Mouse (Mus musculus): Measurements from ENCODE around the gene Kcnk1. TPM values are rescaled to one million over a fixed set of nuclear protein-coding genes. Genes with fewer than 3 reads are reported as not detected.

Gene Kcnk1
- total RNA-seq, 1 experiment, result 28.0 TPM

DNA sequence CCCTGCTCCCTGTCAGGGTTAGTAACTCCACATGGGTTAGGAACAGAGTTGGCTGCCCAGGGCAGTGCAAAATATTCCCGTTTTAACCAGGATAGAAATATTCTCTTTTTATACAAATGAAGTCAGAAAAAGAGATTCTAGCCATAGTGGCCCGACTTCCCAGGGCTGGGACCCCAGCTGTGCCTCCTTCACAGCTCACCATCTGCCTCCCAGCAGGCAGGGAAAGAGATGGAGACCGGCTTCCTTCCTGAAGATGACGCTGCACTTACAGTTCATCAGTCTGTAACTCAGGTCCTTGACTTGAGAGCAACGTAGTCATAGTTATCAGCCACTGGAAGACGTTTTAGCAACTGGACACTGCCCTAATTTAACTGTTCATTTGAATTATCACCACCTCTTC, 14.1 kb upstream of the Kcnk1 start:
- TF ChIP-seq HCFC1 (IDR thresholded peaks at IDR 0.05; ENCODE audit: borderline replicate concordance, insufficient read depth, low read length), result no peak
- no peak for TF ChIP-seq ZC3H11A (IDR thresholded peaks at IDR 0.05; ENCODE audit: borderline replicate concordance, low read depth, low read length)
- TF ChIP-seq MAFK (IDR thresholded peaks at IDR 0.05; ENCODE audit: insufficient read depth, low read depth, low read length), result no peak
- no peak for TF ChIP-seq ZNF384 (IDR thresholded peaks at IDR 0.05; ENCODE audit: low read depth, low read length)
- no peak for TF ChIP-seq CHD2 (IDR thresholded peaks at IDR 0.05; ENCODE audit: low read depth, low read length)
- DNase-seq (ENCODE audit: low read depth, low spot score), result no peak

DNA sequence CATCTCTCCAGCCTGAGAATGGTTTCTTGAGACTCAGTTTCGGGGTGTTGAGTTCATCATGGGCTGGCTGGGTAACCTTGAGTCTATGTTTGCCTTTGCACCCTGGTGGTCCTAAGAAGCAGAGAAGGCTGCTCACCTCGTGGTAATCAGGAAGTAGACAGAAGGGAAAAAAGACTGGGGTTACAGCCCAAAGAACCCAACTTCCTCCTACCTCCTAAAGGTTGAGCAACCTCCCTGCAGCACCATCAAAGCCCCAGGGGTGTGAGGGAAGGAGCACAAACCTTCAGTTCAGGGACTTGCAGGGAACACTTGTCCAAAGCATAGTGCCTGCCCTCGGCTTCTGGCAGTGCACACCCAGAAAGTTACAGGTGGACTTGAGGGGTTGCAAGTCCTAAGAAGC, 11.5 kb upstream of the Kcnk1 start:
- no peak overlapping the region for H3K9ac ChIP-seq (ENCODE audit: insufficient read depth, low read depth, low read length, poor library complexity, severe bottlenecking)
- peaks cover 2 to 5% of the 10 kb centered on the region in 2 experiments; a peak in 1 of 4 replicates for H3K4me1 ChIP-seq (ENCODE audit: control insufficient read depth in 2 of 2, insufficient read depth in 2 of 2, low read length in 2 of 2, poor library complexity in 1 of 2)
- TF ChIP-seq MAFK (IDR thresholded peaks at IDR 0.05; ENCODE audit: insufficient read depth, low read depth, low read length) (no peak), ZC3H11A (IDR thresholded peaks at IDR 0.05; ENCODE audit: borderline replicate concordance, low read depth, low read length) (no peak), CHD2 (IDR thresholded peaks at IDR 0.05; ENCODE audit: low read depth, low read length) (no peak), HCFC1 (IDR thresholded peaks at IDR 0.05; ENCODE audit: borderline replicate concordance, insufficient read depth, low read length) (no peak), ZNF384 (IDR thresholded peaks at IDR 0.05; ENCODE audit: low read depth, low read length) (no peak)
- H3K36me3 ChIP-seq (ENCODE audit: control insufficient read depth, insufficient read depth, low read length, poor library complexity, severe bottlenecking), result no peaks in the 10 kb centered on the region
- in situ Hi-C loops (cut with MboI; ENCODE audit: low sequenced_read_pairs in 2 of 2, unreplicated experiment in 2 of 2), result no loop called here
- H3K27ac ChIP-seq (ENCODE audit: insufficient read depth, low read depth, low read length, poor library complexity, severe bottlenecking), result no peak overlapping the region
- H3K9me3 ChIP-seq (ENCODE audit: control insufficient read depth, insufficient read depth, low read depth, low read length), result no peaks in the 10 kb centered on the region
- H3K4me3 ChIP-seq (ENCODE audit: insufficient read depth in 1 of 2, low read depth in 1 of 2, low read length in 2 of 2, poor library complexity in 1 of 2, severe bottlenecking in 1 of 2), result no peak overlapping the region
- no peak for DNase-seq (ENCODE audit: low read depth, low spot score)

More for the DNA sequence above, 14.1 kb upstream of the Kcnk1 start:
- Histone ChIP-seq H3K9ac (ENCODE audit: insufficient read depth, low read depth, low read length, poor library complexity, severe bottlenecking) (no peak overlapping the region), H3K9me3 (ENCODE audit: control insufficient read depth, insufficient read depth, low read depth, low read length) (no peaks in the 10 kb centered on the region), H3K4me1 (ENCODE audit: control insufficient read depth in 2 of 2, insufficient read depth in 2 of 2, low read length in 2 of 2, poor library complexity in 1 of 2) (peaks cover 0 to 2% of the 10 kb centered on the region in 2 experiments; a peak in 1 of 4 replicates), H3K4me3 (ENCODE audit: insufficient read depth in 1 of 2, low read depth in 1 of 2, low read length in 2 of 2, poor library complexity in 1 of 2, severe bottlenecking in 1 of 2) (no peak overlapping the region), H3K27ac (ENCODE audit: insufficient read depth, low read depth, low read length, poor library complexity, severe bottlenecking) (no peak overlapping the region), H3K36me3 (ENCODE audit: control insufficient read depth, insufficient read depth, low read length, poor library complexity, severe bottlenecking) (no peaks in the 10 kb centered on the region)
- in situ Hi-C loops (cut with MboI; ENCODE audit: low sequenced_read_pairs in 2 of 2, unreplicated experiment in 2 of 2), result no loop called here

DNA sequence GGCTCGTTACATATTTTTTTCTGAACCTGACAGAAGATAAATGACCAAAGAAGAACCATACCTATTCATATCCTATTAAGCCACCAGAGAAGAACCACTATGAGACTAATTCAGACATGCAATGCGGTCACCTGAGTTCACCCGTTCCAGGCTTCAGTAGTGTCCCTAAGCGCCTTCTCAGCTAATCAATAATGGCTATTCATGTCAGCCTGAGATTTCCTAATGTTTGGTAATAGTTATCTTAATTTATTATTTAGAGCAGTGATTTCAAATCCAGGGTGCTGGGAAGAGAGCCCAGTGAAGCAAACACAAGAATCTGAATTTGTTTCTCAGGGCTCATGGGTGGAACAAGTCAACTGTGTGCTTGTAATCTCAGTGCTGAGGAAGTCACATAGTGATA, 10.8 kb upstream of the Kcnk1 start:
- TF ChIP-seq HCFC1 (IDR thresholded peaks at IDR 0.05; ENCODE audit: borderline replicate concordance, insufficient read depth, low read length) (no peak), MAFK (IDR thresholded peaks at IDR 0.05; ENCODE audit: insufficient read depth, low read depth, low read length) (no peak), ZNF384 (IDR thresholded peaks at IDR 0.05; ENCODE audit: low read depth, low read length) (no peak)
- H3K4me1 ChIP-seq (ENCODE audit: control insufficient read depth in 2 of 2, insufficient read depth in 2 of 2, low read length in 2 of 2, poor library complexity in 1 of 2), result peaks cover 2 to 5% of the 10 kb centered on the region in 2 experiments; a peak in 1 of 4 replicates
- in situ Hi-C loops (cut with MboI; ENCODE audit: low sequenced_read_pairs in 2 of 2, unreplicated experiment in 2 of 2), result no loop called here
- no peak overlapping the region for H3K4me3 ChIP-seq (ENCODE audit: insufficient read depth in 1 of 2, low read depth in 1 of 2, low read length in 2 of 2, poor library complexity in 1 of 2, severe bottlenecking in 1 of 2)
- DNase-seq (ENCODE audit: low read depth, low spot score), result no peak
- no peaks in the 10 kb centered on the region for H3K9me3 ChIP-seq (ENCODE audit: control insufficient read depth, insufficient read depth, low read depth, low read length)
- H3K36me3 ChIP-seq (ENCODE audit: control insufficient read depth, insufficient read depth, low read length, poor library complexity, severe bottlenecking), result no peaks in the 10 kb centered on the region
- no peak overlapping the region for H3K27ac ChIP-seq (ENCODE audit: insufficient read depth, low read depth, low read length, poor library complexity, severe bottlenecking)
- H3K9ac ChIP-seq (ENCODE audit: insufficient read depth, low read depth, low read length, poor library complexity, severe bottlenecking), result no peak overlapping the region

DNA sequence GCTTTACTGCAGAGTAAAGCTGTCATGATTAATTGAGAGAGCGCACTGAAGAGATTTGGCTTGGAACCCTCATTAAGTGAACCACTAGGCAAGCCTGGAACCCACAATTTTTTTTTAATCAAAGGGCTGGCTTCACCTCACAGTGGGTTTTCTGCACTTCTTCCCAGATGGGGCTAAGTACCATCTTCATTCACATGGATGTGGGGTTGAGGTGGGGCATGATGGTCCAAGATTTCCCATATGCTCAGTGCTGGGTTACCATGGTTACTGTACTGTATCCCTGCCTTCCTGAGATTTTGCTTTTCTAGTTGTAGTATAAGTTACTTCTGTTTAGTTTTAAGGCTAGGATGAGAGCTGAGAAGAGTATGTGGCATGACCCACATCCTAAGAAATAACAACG, 9.6 kb upstream of the Kcnk1 start:
- Histone ChIP-seq H3K4me3 (ENCODE audit: insufficient read depth in 1 of 2, low read depth in 1 of 2, low read length in 2 of 2, poor library complexity in 1 of 2, severe bottlenecking in 1 of 2) (no peak overlapping the region), H3K36me3 (ENCODE audit: control insufficient read depth, insufficient read depth, low read length, poor library complexity, severe bottlenecking) (no peaks in the 10 kb centered on the region), H3K4me1 (ENCODE audit: control insufficient read depth in 2 of 2, insufficient read depth in 2 of 2, low read length in 2 of 2, poor library complexity in 1 of 2) (peaks cover 2 to 5% of the 10 kb centered on the region in 2 experiments; a peak in 1 of 4 replicates), H3K27ac (ENCODE audit: insufficient read depth, low read depth, low read length, poor library complexity, severe bottlenecking) (no peak overlapping the region), H3K9me3 (ENCODE audit: control insufficient read depth, insufficient read depth, low read depth, low read length) (no peaks in the 10 kb centered on the region), H3K9ac (ENCODE audit: insufficient read depth, low read depth, low read length, poor library complexity, severe bottlenecking) (no peak overlapping the region)
- in situ Hi-C loops (cut with MboI; ENCODE audit: low sequenced_read_pairs in 2 of 2, unreplicated experiment in 2 of 2), result no loop called here
- DNase-seq (ENCODE audit: low read depth, low spot score), result no peak
- TF ChIP-seq ZC3H11A (IDR thresholded peaks at IDR 0.05; ENCODE audit: borderline replicate concordance, low read depth, low read length) (no peak), MAFK (IDR thresholded peaks at IDR 0.05; ENCODE audit: insufficient read depth, low read depth, low read length) (no peak), ZNF384 (IDR thresholded peaks at IDR 0.05; ENCODE audit: low read depth, low read length) (no peak), HCFC1 (IDR thresholded peaks at IDR 0.05; ENCODE audit: borderline replicate concordance, insufficient read depth, low read length) (no peak), CHD2 (IDR thresholded peaks at IDR 0.05; ENCODE audit: low read depth, low read length) (no peak)
